Mouse (Mus musculus): Measurements from ENCODE around the gene Slc30a3. TPM values are rescaled to one million over a fixed set of nuclear protein-coding genes. Genes with fewer than 3 reads are reported as not detected.

The Slc30a3 gene
- polyA plus RNA-seq, 1 experiment = 0.71 TPM

DNA sequence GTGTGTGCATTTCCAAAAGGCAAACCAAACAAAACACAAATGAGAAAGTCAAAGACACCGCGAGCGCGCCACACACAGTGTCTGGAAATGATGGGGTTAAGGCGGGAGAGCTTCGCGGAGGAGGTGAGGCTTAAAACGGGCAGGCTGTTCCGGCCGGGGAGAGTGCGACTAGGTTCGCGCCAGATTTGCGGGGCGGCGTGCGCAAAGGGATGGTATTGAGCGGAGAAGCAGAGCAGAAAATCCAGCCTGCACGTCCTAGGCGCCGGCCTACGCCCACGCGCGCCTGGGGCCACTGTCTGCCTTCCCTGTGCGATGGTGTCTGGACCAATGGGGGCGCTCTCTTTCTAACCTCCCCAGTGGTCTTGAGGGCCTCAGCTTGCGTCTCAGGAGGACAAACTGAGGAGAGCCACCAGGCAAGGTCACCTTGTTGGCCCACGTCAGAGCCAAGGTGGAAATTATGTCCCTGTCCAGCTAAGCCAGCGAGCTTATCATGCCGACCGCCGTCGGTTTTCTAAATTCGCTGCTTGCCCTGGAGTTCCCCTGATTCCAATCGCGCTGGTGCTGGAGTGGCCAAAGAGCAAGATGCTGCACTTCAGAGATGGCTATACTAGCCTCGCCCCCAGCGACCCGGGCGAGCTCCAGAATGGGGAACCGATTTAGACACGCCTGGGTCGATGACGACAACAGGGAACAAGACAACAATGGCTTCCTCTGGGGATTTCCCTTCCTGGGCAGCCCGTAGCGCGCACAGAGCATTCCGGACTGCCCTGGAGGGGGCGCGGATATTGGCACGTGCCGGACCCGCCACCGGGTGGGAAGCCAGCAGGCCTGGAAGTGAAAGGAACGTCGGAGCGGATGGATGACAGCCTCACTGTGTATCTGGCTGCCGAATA lies 13.0 kb downstream of the Slc30a3 start:
- Histone ChIP-seq H3K27me3 (ENCODE audit: control insufficient read depth, insufficient read depth, insufficient read length) (peaks cover 37% of the 10 kb centered on the region), H3ac (ENCODE audit: control insufficient read depth, insufficient read length, low read depth) (no peak overlapping the region), H3K36me3 (ENCODE audit: control insufficient read depth, insufficient read depth) (no peaks in the 10 kb centered on the region), H3K79me2 (ENCODE audit: control insufficient read depth, insufficient read depth) (no peaks in the 10 kb centered on the region), H3K4me3 (ENCODE audit: insufficient read depth, poor library complexity, severe bottlenecking) (peak overlapping the region; percentile 6), H3K79me3 (ENCODE audit: low read depth) (no peaks in the 10 kb centered on the region)
- TF ChIP-seq CEBPB (IDR thresholded peaks at IDR 0.05; ENCODE audit: low read depth) = no peak
- no peak for TF ChIP-seq MYOD1 (IDR thresholded peaks at IDR 0.05; ENCODE audit: control insufficient read depth, insufficient read length, low read depth)
- TF ChIP-seq CTCF (IDR thresholded peaks at IDR 0.05; ENCODE audit: control insufficient read depth, insufficient read depth, insufficient read length) = peak; percentile 20
- peak; percentile 45 for TF ChIP-seq MAX (IDR thresholded peaks at IDR 0.05)
- no peak for TF ChIP-seq FOSL1 (IDR thresholded peaks at IDR 0.05; ENCODE audit: insufficient read depth, low read length, poor library complexity, severe bottlenecking)
- no peak for TF ChIP-seq MYOG (IDR thresholded peaks at IDR 0.05; ENCODE audit: control insufficient read depth, extremely low read depth, insufficient read length)
- TF ChIP-seq USF1 (IDR thresholded peaks at IDR 0.05; ENCODE audit: low read depth) = no peak

GRCm38 (mm10) chr5:31094100-31094798 lies 13.8 kb downstream of the Slc30a3 start:
- no peaks in the 10 kb centered on the region for H3K79me2 ChIP-seq (ENCODE audit: control insufficient read depth, insufficient read depth)
- H3K36me3 ChIP-seq (ENCODE audit: control insufficient read depth, insufficient read depth) = no peaks in the 10 kb centered on the region
- H3K79me3 ChIP-seq (ENCODE audit: low read depth) = no peaks in the 10 kb centered on the region
- no peak overlapping the region for H3ac ChIP-seq (ENCODE audit: control insufficient read depth, insufficient read length, low read depth)
- H3K4me3 ChIP-seq (ENCODE audit: insufficient read depth, poor library complexity, severe bottlenecking) = no peak overlapping the region
- peaks cover 35% of the 10 kb centered on the region for H3K27me3 ChIP-seq (ENCODE audit: control insufficient read depth, insufficient read depth, insufficient read length)
- no peak for TF ChIP-seq CTCF (IDR thresholded peaks at IDR 0.05; ENCODE audit: control insufficient read depth, insufficient read depth, insufficient read length)
- peak; percentile 73 for TF ChIP-seq USF1 (IDR thresholded peaks at IDR 0.05; ENCODE audit: low read depth)

- peak overlapping the region; percentile 2 for H3K4me3 ChIP-seq (ENCODE audit: insufficient read depth, poor library complexity, severe bottlenecking)
- H3K36me3 ChIP-seq (ENCODE audit: control insufficient read depth, insufficient read depth) = no peaks in the 10 kb centered on the region
- H3ac ChIP-seq (ENCODE audit: control insufficient read depth, insufficient read length, low read depth) = peak overlapping the region; percentile 36
- no peaks in the 10 kb centered on the region for H3K79me2 ChIP-seq (ENCODE audit: control insufficient read depth, insufficient read depth)
- H3K27me3 ChIP-seq (ENCODE audit: control insufficient read depth, insufficient read depth, insufficient read length) = peaks cover 35% of the 10 kb centered on the region
- H3K79me3 ChIP-seq (ENCODE audit: low read depth) = no peaks in the 10 kb centered on the region
- no peak for TF ChIP-seq MAX (IDR thresholded peaks at IDR 0.05)
- TF ChIP-seq USF1 (IDR thresholded peaks at IDR 0.05; ENCODE audit: low read depth) = no peak
- no peak for TF ChIP-seq FOSL1 (IDR thresholded peaks at IDR 0.05; ENCODE audit: insufficient read depth, low read length, poor library complexity, severe bottlenecking)
- TF ChIP-seq CEBPB (IDR thresholded peaks at IDR 0.05; ENCODE audit: low read depth) = no peak
- TF ChIP-seq CTCF (IDR thresholded peaks at IDR 0.05; ENCODE audit: control insufficient read depth, insufficient read depth, insufficient read length) = no peak
- TF ChIP-seq MYOD1 (IDR thresholded peaks at IDR 0.05; ENCODE audit: control insufficient read depth, insufficient read length, low read depth) = no peak
These were observed 14.6 kb downstream of the Slc30a3 start for GRCm38 (mm10) chr5:31093151-31094041.

DNA sequence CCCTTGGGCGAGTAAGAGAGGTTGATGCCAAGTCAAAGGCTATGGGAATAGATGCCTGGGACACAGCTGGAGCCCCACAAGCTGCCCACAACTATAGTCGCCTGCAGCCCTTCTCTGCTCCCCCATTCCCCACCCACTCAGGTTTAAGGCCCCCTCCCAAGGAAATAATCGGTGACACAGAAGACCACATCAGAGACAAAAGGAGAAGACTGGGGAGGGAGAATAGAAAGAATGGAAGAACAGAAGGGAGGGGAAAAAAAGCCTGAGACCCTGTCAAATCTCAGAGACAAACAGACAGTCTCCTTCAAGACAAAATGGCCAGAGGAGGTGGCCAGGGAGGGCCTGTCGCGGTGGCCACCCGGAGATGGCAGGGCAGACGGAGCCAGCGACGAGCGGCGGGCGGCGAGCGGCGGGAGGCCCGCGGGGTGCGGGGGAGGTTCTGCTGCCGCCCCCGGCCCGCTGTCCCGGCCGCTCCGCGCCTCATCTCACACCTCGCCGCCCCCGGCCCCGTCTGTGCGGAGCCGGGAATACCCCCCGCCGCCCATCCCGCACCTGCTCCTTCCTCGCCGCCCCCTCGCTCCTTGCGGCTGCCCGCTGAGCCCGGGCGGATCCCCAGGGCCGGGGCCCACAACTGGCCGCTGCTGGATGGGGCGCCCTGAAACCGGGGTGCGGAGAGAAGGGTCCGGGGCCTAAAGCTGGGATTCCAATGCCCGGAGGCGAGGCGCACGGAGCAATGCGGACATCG lies 15.6 kb downstream of the Slc30a3 start:
- no peak overlapping the region for H3K4me3 ChIP-seq (ENCODE audit: insufficient read depth, poor library complexity, severe bottlenecking)
- H3K27me3 ChIP-seq (ENCODE audit: control insufficient read depth, insufficient read depth, insufficient read length) = peaks cover 35% of the 10 kb centered on the region
- H3K79me2 ChIP-seq (ENCODE audit: control insufficient read depth, insufficient read depth) = no peaks in the 10 kb centered on the region
- H3ac ChIP-seq (ENCODE audit: control insufficient read depth, insufficient read length, low read depth) = no peak overlapping the region
- TF ChIP-seq MAX (IDR thresholded peaks at IDR 0.05) (no peak), USF1 (IDR thresholded peaks at IDR 0.05; ENCODE audit: low read depth) (no peak), FOSL1 (IDR thresholded peaks at IDR 0.05; ENCODE audit: insufficient read depth, low read length, poor library complexity, severe bottlenecking) (no peak), CTCF (IDR thresholded peaks at IDR 0.05; ENCODE audit: control insufficient read depth, insufficient read depth, insufficient read length) (no peak), CEBPB (IDR thresholded peaks at IDR 0.05; ENCODE audit: low read depth) (no peak), MYOD1 (IDR thresholded peaks at IDR 0.05; ENCODE audit: control insufficient read depth, insufficient read length, low read depth) (no peak), MYOG (IDR thresholded peaks at IDR 0.05; ENCODE audit: control insufficient read depth, extremely low read depth, insufficient read length) (no peak)
- H3K79me3 ChIP-seq (ENCODE audit: low read depth) = no peaks in the 10 kb centered on the region
- no peaks in the 10 kb centered on the region for H3K36me3 ChIP-seq (ENCODE audit: control insufficient read depth, insufficient read depth)

DNA sequence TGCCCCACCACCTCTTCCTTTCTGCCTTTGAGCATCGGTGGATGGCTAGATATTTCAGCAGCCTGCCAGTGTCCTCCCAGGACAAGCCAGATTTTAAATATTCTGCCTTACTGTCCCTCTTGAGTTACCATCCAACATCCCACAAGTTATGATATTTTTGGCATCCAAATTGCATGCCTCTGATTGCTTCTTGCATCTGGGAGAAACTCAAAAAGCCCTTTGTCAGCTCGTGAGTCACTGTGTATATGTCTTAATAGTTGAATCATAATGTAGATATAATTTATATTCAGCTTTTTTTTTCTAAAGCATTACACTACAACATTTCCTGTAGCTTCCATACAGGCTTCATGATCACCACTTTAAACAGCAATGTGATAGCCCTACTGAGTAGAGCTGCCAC lies 20.9 kb downstream of the Slc30a3 start:
- Histone ChIP-seq H3K4me3 (ENCODE audit: insufficient read depth, poor library complexity, severe bottlenecking) (no peak overlapping the region), H3K27me3 (ENCODE audit: control insufficient read depth, insufficient read depth, insufficient read length) (peaks cover 14% of the 10 kb centered on the region), H3K79me3 (ENCODE audit: low read depth) (no peaks in the 10 kb centered on the region), H3K36me3 (ENCODE audit: control insufficient read depth, insufficient read depth) (no peaks in the 10 kb centered on the region), H3ac (ENCODE audit: control insufficient read depth, insufficient read length, low read depth) (no peak overlapping the region), H3K79me2 (ENCODE audit: control insufficient read depth, insufficient read depth) (no peaks in the 10 kb centered on the region)
- peak; percentile 9 for TF ChIP-seq CEBPB (IDR thresholded peaks at IDR 0.05; ENCODE audit: low read depth)
- no peak for TF ChIP-seq MYOG (IDR thresholded peaks at IDR 0.05; ENCODE audit: control insufficient read depth, extremely low read depth, insufficient read length)
